Mouse (Mus musculus) liver (tissue): ENCODE measurements at regions not wholly inside any gene's neighbourhood (a gene's known extent, or its start where the extent isn't known, plus 50 kb on each side); places are given as distances from the start of the nearest gene placed in this dataset.
A peak's percentile ranks its signal among the peaks of the same experiment; 100 is the strongest.

Experiments used
- DNase-seq: peaks from one replicate; pipeline ENCODE4 v3.0.0-alpha.2; 2020; ENCODE audit warnings: mixed read lengths

- peak; percentile 32 for DNase-seq
These were observed 128.9 kb downstream of the Gadd45g start for GRCm38 (mm10) chr13:51975330-51975729.

GRCm38 (mm10) chr13:51975801-51976601, 129.5 kb downstream of the Gadd45g start:
- DNase-seq: peak; percentile 89

GRCm38 (mm10) chr13:51976620-51977214, 130.2 kb downstream of the Gadd45g start:
- DNase-seq: no peak

- peak; percentile 85 for DNase-seq
These were observed 133.0 kb downstream of the Gadd45g start for GRCm38 (mm10) chr13:51979301-51979977.

GRCm38 (mm10) chr13:51980344-51980743, 133.9 kb downstream of the Gadd45g start:
- no peak for DNase-seq

DNA sequence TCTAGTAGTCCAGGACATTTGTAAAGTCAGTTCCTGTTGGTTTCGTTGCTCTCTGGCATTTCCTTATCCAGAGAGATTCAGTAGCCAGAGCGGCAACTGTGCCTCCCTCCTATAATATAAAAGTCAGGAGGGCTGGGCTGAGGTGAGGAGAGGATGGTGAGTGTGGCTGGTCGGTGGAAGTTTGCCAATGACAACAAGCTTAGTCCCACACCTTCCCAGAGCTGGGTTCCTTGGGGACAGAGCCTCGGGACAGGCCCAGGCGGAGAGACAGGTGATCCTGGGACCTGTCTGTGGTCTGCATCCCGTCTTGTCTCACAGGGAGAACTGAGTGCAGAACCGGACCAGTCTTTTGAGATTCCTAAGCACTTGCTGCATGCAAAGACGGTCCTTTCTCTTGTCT, 136.5 kb downstream of the Gadd45g start:
- no peak for DNase-seq

- DNase-seq: no peak
These were observed 137.1 kb downstream of the Gadd45g start for GRCm38 (mm10) chr13:51983575-51983974.

DNA sequence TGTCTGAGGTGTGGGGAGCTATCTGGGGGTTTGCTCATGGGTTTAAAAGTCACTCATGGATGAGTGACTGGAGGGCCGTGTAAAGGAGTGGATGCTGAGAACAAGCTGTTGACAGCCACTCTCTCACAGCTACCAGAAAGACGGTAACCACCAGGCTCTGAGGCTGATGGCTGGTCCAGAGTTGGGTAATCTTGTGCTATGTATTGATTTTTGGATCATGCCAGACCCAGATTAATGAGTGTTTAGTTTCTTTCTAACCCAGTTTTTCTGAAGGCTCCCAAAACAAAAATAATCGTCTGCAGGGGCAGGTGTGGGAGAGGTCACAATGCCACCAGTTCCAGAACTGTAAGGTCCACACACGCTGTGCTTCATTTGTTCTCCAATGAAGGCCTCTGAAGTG, 144.9 kb downstream of the Gadd45g start:
- no peak for DNase-seq

- no peak for DNase-seq
These were observed 146.4 kb downstream of the Gadd45g start for GRCm38 (mm10) chr13:51992878-51993277.

GRCm38 (mm10) chr13:51996163-51996562, 149.7 kb downstream of the Gadd45g start:
- no peak for DNase-seq

GRCm38 (mm10) chr13:51998542-51998941, 152.1 kb downstream of the Gadd45g start:
- peak; percentile 21 for DNase-seq

DNA sequence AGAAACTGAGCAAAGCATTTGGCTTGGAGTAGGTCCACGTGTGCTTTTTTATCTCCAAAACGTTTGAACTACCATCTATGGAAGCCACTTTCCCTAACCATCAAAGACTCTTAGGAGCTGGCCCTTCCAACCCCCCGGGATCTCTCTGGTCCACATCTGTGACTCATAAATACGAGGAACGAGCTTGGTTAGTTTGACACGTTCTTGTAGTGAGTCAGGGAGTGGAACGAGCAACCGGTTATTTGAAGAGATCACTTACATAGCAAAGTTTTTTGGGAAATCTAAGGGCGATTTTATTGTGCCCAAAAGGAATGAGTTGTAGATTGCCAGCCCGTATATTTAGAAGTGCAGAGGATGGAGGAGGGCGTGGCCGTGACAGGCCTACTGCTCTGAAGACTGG, 155.3 kb downstream of the Gadd45g start:
- DNase-seq: no peak

GRCm38 (mm10) chr13:52003946-52004539, 157.6 kb downstream of the Gadd45g start:
- DNase-seq: no peak

DNA sequence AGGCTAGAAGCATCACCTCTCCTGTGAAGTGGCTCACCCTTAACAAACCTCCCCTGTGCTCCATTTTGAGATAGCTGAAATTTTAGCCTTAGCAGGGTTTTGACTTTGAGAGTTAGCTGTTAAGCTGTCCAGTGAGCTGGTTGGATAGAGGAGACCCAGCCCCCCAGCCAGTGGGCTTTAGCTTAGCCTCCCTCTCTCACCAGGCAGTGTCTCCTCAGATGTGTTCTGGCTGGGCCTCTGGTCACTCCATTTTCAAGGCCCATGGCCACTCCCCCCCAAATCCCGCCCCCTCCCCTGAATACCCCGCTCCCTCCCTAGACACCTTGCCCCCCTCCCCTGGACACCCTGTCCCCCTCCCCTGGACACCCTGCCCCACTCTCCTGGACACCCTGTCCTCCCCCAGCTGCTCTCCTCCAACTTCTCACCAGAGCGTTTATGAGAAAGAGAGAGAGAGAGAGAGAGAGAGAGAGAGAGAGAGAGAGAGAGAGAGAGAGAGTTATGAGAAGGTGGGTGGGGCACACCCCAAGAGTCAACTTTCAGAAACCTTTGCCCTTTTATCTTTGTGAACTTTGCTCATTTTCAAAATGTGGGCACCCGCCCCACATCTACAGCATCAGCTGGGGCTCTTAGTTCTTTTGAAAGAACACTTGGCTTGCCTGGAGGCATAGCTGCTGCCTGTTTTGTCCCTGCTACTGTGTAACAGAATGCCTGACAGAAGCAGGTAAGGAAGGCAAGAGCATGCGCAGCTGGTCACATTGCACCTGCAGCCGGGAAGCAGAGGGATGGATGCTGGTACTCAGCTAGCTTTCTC, 161.3 kb downstream of the Gadd45g start:
- DNase-seq: no peak

DNA sequence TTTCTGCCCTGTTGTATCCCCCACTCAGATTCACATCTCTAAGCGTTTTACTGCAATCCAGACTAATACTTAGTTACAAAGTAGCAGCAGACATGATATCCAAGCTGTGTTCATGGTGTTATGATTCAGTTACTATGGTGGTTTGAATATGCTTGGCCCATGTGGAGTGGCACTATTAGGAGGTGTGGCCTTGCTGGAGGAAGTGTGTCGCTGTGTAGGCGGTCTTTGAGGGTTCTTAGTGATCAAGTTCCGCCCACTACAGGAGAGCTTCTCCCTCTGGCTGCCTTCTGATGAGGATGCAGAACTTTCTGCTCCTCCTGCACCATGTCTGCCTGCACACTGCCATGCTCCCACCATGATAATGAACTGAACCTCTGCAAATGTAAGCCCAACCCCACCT, 162.8 kb downstream of the Gadd45g start:
- no peak for DNase-seq

GRCm38 (mm10) chr13:52009766-52010165, 163.3 kb downstream of the Gadd45g start:
- no peak for DNase-seq

- DNase-seq: no peak
These were observed 164.5 kb downstream of the Gadd45g start for GRCm38 (mm10) chr13:52011001-52011400.

GRCm38 (mm10) chr13:52013182-52013581, 166.7 kb downstream of the Gadd45g start:
- DNase-seq: no peak

- no peak for DNase-seq
These were observed 167.3 kb downstream of the Gadd45g start for GRCm38 (mm10) chr13:52013757-52014156.

- no peak for DNase-seq
These were observed 168.1 kb downstream of the Gadd45g start for GRCm38 (mm10) chr13:52014566-52014965.

DNA sequence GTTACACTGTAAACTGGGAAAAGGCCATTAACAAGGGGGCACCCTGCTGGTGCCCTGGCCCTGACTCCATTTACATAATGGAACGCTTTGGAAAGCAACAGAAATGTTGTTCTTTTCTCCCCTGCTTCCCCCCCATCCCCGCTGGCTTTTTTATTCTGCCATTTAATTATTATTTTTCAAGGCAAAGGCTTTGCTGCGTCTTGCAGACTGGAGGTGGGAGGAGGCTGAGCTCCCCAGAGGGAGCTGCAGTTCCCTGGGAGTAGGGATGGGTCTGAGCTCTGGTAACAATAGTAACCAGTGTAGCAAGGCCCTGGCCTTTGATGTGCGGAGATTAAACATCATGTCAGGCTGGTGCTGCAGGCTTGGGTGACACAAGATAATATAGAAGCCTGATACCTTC, 168.6 kb downstream of the Gadd45g start:
- DNase-seq: no peak

GRCm38 (mm10) chr13:52015496-52015895, 169.0 kb downstream of the Gadd45g start:
- DNase-seq: no peak
